Mouse (Mus musculus) megakaryocyte, embryonic 14.5 days (primary cell): ENCODE data around the gene Limd1.

Source experiments
- FLI1 ChIP-seq: IDR thresholded peaks from 2 replicates; pipeline ENCODE4 v1.6.1; 2012; ENCODE audit warnings: low read length, inconsistent platforms, mixed read lengths
- GATA1 ChIP-seq: IDR thresholded peaks from 3 replicates; pipeline ENCODE4 v1.6.1; 2012; ENCODE audit warnings: mixed read lengths, low read length, inconsistent platforms, borderline replicate concordance

GRCm38 (mm10) chr9:123504325-123504724, 25.8 kb downstream of the Limd1 start:
- TF ChIP-seq GATA1: no peak
- TF ChIP-seq FLI1: no peak
